In the genomic region with DNA sequence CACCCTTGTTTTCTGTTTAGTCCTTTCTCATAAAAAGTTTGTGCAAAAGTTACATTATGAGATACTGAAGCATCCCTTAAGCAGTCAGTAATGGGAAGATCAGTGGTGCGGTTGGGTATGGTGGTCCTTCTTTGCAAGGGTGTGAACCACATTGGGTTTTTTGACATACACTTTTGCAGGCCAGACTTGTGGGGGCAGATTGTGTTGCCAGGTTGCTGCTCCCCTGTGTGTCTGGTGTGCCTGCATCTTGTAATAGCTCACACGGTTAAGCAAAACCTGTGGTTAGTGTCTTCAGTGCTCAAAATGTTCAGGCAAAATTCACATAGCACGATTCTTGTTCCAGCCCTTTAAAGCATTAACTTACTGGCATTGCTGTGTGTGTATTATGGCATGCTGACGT, we compare ENCODE assay signal across 22 mouse cellular contexts. TPM values are rescaled to one million over a fixed set of nuclear protein-coding genes. Genes with fewer than 3 reads are reported as not detected.
A peak's percentile ranks its signal among the peaks of the same experiment; 100 is the strongest.
DNase-seq lines count a peak whose midpoint lies in the region; ATAC-seq and TF ChIP-seq lines count a peak whose summit lies in the region.
"Had no signal": no experiment of that assay in that cellular context is flagged by ENCODE, and none has a peak within 500 bp of the region (broad histone marks: within the 10 kb centered on the region; RNA-seq: fewer than 3 reads in every experiment).

No protein-coding gene starts in this region.

- intact Hi-C loops in heart, adult 2 months (cut with DNase I): no loop called here

- H3K4me2 ChIP-seq in limb, embryonic 14.5 days (replicated peaks; ENCODE audit: low read depth, low read length, severe bottlenecking): no peak overlapping the region
- H3K4me2 ChIP-seq: hindbrain, embryonic 12.5 days had no signal

- H3K27ac ChIP-seq in heart, embryonic 10.5 days: no peak overlapping the region
- 0 out of 2 replicates have a peak overlapping the region, but pooled peaks have one; percentile 19 for H3K27ac ChIP-seq in thymus, adult 2 months (ENCODE audit: control insufficient read depth, insufficient read depth, low read length)
- H3K27ac ChIP-seq in limb, embryonic 14.5 days (replicated peaks; ENCODE audit: low read depth, low read length): 0 out of 2 replicates have a peak overlapping the region, but pooled peaks have one; percentile 26
- no peak overlapping the region for H3K27ac ChIP-seq in heart, adult 2 months
- H3K27ac ChIP-seq: embryonic facial prominence, embryonic 10.5 days; forebrain, embryonic 10.5 days; hindbrain, embryonic 12.5 days; hindbrain, postnatal 0 days had no signal

- H3K27me3 ChIP-seq in heart, embryonic 10.5 days (ENCODE audit: insufficient read depth, poor library complexity, severe bottlenecking): no peaks in the 10 kb centered on the region
- H3K27me3 ChIP-seq in thymus, adult 2 months (ENCODE audit: control insufficient read depth, insufficient read depth, low read length): no peaks in the 10 kb centered on the region
- no peaks in the 10 kb centered on the region for H3K27me3 ChIP-seq in limb, embryonic 14.5 days (ENCODE audit: control insufficient read depth, insufficient read depth, low read length)
- H3K27me3 ChIP-seq in splenic B cell, adult 2 months (ENCODE audit: control insufficient read depth, insufficient read depth, low read length, poor library complexity, severe bottlenecking): no peaks in the 10 kb centered on the region
- no peaks in the 10 kb centered on the region for H3K27me3 ChIP-seq in heart, adult 2 months (ENCODE audit: control insufficient read depth, insufficient read depth, low read length)
- H3K27me3 ChIP-seq: hindbrain, embryonic 12.5 days had no signal

- no peak for ATAC-seq in limb, embryonic 14.5 days (ENCODE audit: low FRiP score, low read depth)
- ATAC-seq: forebrain, embryonic 14.5 days; hindbrain, postnatal 0 days had no signal

- H3K4me1 ChIP-seq in heart, embryonic 10.5 days: peaks cover 44% of the 10 kb centered on the region
- peaks cover 21% of the 10 kb centered on the region for H3K4me1 ChIP-seq in thymus, adult 2 months (replicated peaks; ENCODE audit: control insufficient read depth, insufficient read depth, low read length)
- peaks cover 18% of the 10 kb centered on the region; the same call in 1 of the 2 replicates for H3K4me1 ChIP-seq in limb, embryonic 14.5 days (ENCODE audit: control insufficient read depth, insufficient read depth, low read length)
- H3K4me1 ChIP-seq in heart, adult 2 months (ENCODE audit: control insufficient read depth, insufficient read depth, low read length): no peaks in the 10 kb centered on the region
- H3K4me1 ChIP-seq: hindbrain, embryonic 12.5 days had no signal

- H3K4me3 ChIP-seq in heart, embryonic 10.5 days: no peak overlapping the region
- no peak overlapping the region for H3K4me3 ChIP-seq in thymus, adult 2 months (ENCODE audit: control insufficient read depth, insufficient read depth, low read length)
- no peak overlapping the region for H3K4me3 ChIP-seq in limb, embryonic 14.5 days (replicated peaks; ENCODE audit: low read length)
- H3K4me3 ChIP-seq in heart, adult 2 months: no peak overlapping the region
- H3K4me3 ChIP-seq: embryonic facial prominence, embryonic 10.5 days; erythroblast, embryonic 14.5 days; forebrain, embryonic 10.5 days; hindbrain, embryonic 12.5 days had no signal

- peak; percentile 52 for DNase-seq in heart, embryonic 10.5 days (ENCODE audit: low spot score)
- DNase-seq in heart, adult 8-10 months (ENCODE audit: low spot score): no peak
- no peak for DNase-seq in thymus, adult 2 months
- no peak for DNase-seq in thymus, postnatal 10 days (ENCODE audit: low spot score in 2 of 2)
- DNase-seq in limb, embryonic 14.5 days (ENCODE audit: low spot score): no peak
- DNase-seq in splenic B cell, adult 2 months (ENCODE audit: low read depth, low spot score): peak; percentile 25
- no peak for DNase-seq in left cerebral cortex, adult 11 months (ENCODE audit: low spot score)
- DNase-seq in heart, adult 2 months: no peak
- DNase-seq: adrenal gland, adult 8-10 months; adrenal gland, postnatal 36 days; cerebellum, adult 2 months; cerebellum, postnatal 10 days; gastrocnemius, postnatal 10 days; heart, postnatal 10 days; heart, postnatal 4 days had no signal

- TF ChIP-seq CTCF in thymus, adult 2 months (IDR thresholded peaks at IDR 0.05; ENCODE audit: borderline replicate concordance, control insufficient read depth, extremely low read depth, insufficient read depth, low read length, poor library complexity): no peak
- TF ChIP-seq CTCF in heart, adult 2 months (IDR thresholded peaks at IDR 0.05): no peak

- H3K9me3 ChIP-seq in heart, embryonic 10.5 days: no peaks in the 10 kb centered on the region
- H3K9me3 ChIP-seq in limb, embryonic 14.5 days (ENCODE audit: control insufficient read depth, low read length): no peaks in the 10 kb centered on the region
- H3K9me3 ChIP-seq: embryonic facial prominence, embryonic 10.5 days; forebrain, embryonic 10.5 days; hindbrain, embryonic 12.5 days had no signal

- no peak for TF ChIP-seq POLR2A in thymus, adult 2 months (IDR thresholded peaks at IDR 0.05; ENCODE audit: control insufficient read depth, extremely low read depth, insufficient read depth, low read length, poor library complexity)
- TF ChIP-seq POLR2A in limb, embryonic 14.5 days (IDR thresholded peaks at IDR 0.05; ENCODE audit: borderline replicate concordance, extremely low read depth, insufficient read depth, insufficient read length): no peak
- TF ChIP-seq POLR2A in heart, adult 2 months (IDR thresholded peaks at IDR 0.05; ENCODE audit: insufficient read depth, low read depth, low read length): no peak

- WGBS in heart, embryonic 10.5 days: 91% methylated on average over 4 of the region's 4 CpGs
- 88% methylated on average over 4 of the region's 4 CpGs for WGBS in thymus, adult 2 months
- 72% methylated on average over 4 of the region's 4 CpGs for WGBS in limb, embryonic 14.5 days
- WGBS in heart, adult 2 months: 93% methylated on average over 4 of the region's 4 CpGs

- no peak overlapping the region for H3K9ac ChIP-seq in limb, embryonic 14.5 days (ENCODE audit: low read depth, low read length, severe bottlenecking)
- H3K9ac ChIP-seq in heart, adult 2 months (ENCODE audit: low read depth, low read length): no peak overlapping the region
- H3K9ac ChIP-seq: hindbrain, embryonic 12.5 days had no signal

- no peak for TF ChIP-seq EP300 in heart, adult 2 months (IDR thresholded peaks at IDR 0.05; ENCODE audit: insufficient read depth, low read depth, low read length)

- peaks cover 5% of the 10 kb centered on the region; the same call in 1 of the 2 replicates for H3K36me3 ChIP-seq in heart, embryonic 10.5 days
- peaks cover 4% of the 10 kb centered on the region; the same call in 1 of the 2 replicates for H3K36me3 ChIP-seq in thymus, adult 2 months (ENCODE audit: control insufficient read depth, insufficient read depth, low read length)
- H3K36me3 ChIP-seq in limb, embryonic 14.5 days (ENCODE audit: control insufficient read depth, insufficient read depth, low read length): peaks cover 4% of the 10 kb centered on the region; the same call in 1 of the 2 replicates
- H3K36me3 ChIP-seq in splenic B cell, adult 2 months (ENCODE audit: control insufficient read depth, insufficient read depth, low read length, poor library complexity, severe bottlenecking): peaks cover 1% of the 10 kb centered on the region; the same call in 1 of the 2 replicates
- H3K36me3 ChIP-seq in heart, adult 2 months (ENCODE audit: control insufficient read depth, insufficient read depth, low read length): no peaks in the 10 kb centered on the region

- H3K79me2 ChIP-seq in heart, adult 2 months (replicated peaks; ENCODE audit: control insufficient read depth, insufficient read depth, low read length): no peaks in the 10 kb centered on the region

RNA-seq across cellular contexts. Expression of gene Ubac2, which starts 16.9 kb away (rescaled TPM):
- polyA plus RNA-seq in heart, embryonic 10.5 days (2016; fragmentation: Nextera tagmentation; extraction: Ambion mirVana): 63.4 and 68.7 TPM in 2 replicates
- total RNA-seq in heart, adult 8-10 months (2022): 10 to 100 TPM; 30.4 to 31.5 (median 30.8) TPM
- 102 TPM in 2 replicates for polyA plus RNA-seq in thymus, adult 2 months (2012; rRNA removed)
- 46.3 and 64.2 TPM in 2 replicates for polyA plus RNA-seq in limb, embryonic 14.5 days (2012; rRNA removed)
- polyA plus RNA-seq in limb, embryonic 14.5 days (2014; fragmentation: Nextera tagmentation; extraction: Ambion mirVana): 66.9 and 70.7 TPM in 2 replicates
- 10 to 100 TPM; 30.4 to 31.9 TPM for total RNA-seq in heart, adult 2 months (2021)
- 37.0 and 43.9 TPM in 2 replicates for polyA plus RNA-seq in heart, adult 2 months (2012; rRNA removed)

RNA-seq across cellular contexts. Expression of gene Gpr18, which starts 20.3 kb away (rescaled TPM):
- polyA plus RNA-seq in heart, embryonic 10.5 days (2016; fragmentation: Nextera tagmentation; extraction: Ambion mirVana): 0.34 TPM in 1 of 2 replicates, not detected in the other
- under 1 TPM in 3 of 4 experiments, not detected in 1; 0.16 to 0.23 (median 0.19) TPM for total RNA-seq in heart, adult 8-10 months (2022)
- polyA plus RNA-seq in thymus, adult 2 months (2012; rRNA removed): 24.8 and 32.8 TPM in 2 replicates
- 0.36 TPM in 1 of 2 replicates, not detected in the other for polyA plus RNA-seq in limb, embryonic 14.5 days (2012; rRNA removed)
- polyA plus RNA-seq in limb, embryonic 14.5 days (2014; fragmentation: Nextera tagmentation; extraction: Ambion mirVana): 0.26 TPM in 1 of 2 replicates, not detected in the other
- total RNA-seq in heart, adult 2 months (2021): under 1 TPM; 0.16 to 0.43 TPM
- 0.53 and 2.2 TPM in 2 replicates for polyA plus RNA-seq in heart, adult 2 months (2012; rRNA removed)
- total RNA-seq: gastrocnemius, postnatal 10 days; heart, postnatal 4 days; hindbrain, postnatal 0 days had no signal
- polyA plus RNA-seq: cerebellum, adult 2 months; erythroblast, embryonic 14.5 days; forebrain, embryonic 14.5 days; heart, embryonic 14.5 days; hindbrain, embryonic 12.5 days; hindbrain, postnatal 0 days had no signal

Comparison
In these comparisons a context has a peak if more than half of its experiments do, and no peak if none do; other contexts are left out.
1. DNase-seq: peak in heart, embryonic 10.5 days (single experiment) and splenic B cell, adult 2 months (single experiment); none in heart, adult 8-10 months (single experiment), thymus, adult 2 months (single experiment), thymus, postnatal 10 days (0 of 2), limb, embryonic 14.5 days (single experiment), left cerebral cortex, adult 11 months (single experiment) and heart, adult 2 months (0 of 2).
2. H3K27ac ChIP-seq: peak in thymus, adult 2 months (single experiment) and limb, embryonic 14.5 days (single experiment); none in heart, embryonic 10.5 days (single experiment) and heart, adult 2 months (single experiment).